Mouse (Mus musculus) embryonic facial prominence, embryonic 12.5 days (tissue): ENCODE data around the gene Cercam. TPM values are rescaled to one million over a fixed set of nuclear protein-coding genes. Genes with fewer than 3 reads are reported as not detected.
"Not testable (repeated sequence)": the region's sequence is repeated elsewhere in the genome, so short reads cannot be mapped to it uniquely, and the experiment has no call there.

Experiments used
- ATAC-seq: fragments of 200-750 bp; cut with Nextera tagmentation; 2 replicates; pipeline ENCODE4 v1.8.0; 2017; ENCODE audit not compliant: insufficient number of reproducible peaks, insufficient read depth, low FRiP score, low TSS enrichment
- H3K27ac ChIP-seq: fragments of 300-500 bp; sonication (generic); 2 replicates; pipeline ENCODE4 v1.5.1; 2016; ENCODE audit warnings: mild to moderate bottlenecking
- H3K27me3 ChIP-seq: fragments of 300-500 bp; sonication (generic); 2 replicates; pipeline ENCODE4 v1.6.1; 2016; ENCODE audit warnings: mild to moderate bottlenecking, moderate library complexity
- H3K36me3 ChIP-seq: fragments of 300-500 bp; sonication (generic); 2 replicates; pipeline ENCODE4 v1.6.1; 2016; ENCODE audit warnings: mild to moderate bottlenecking
- H3K4me1 ChIP-seq: fragments of 300-500 bp; sonication (generic); 2 replicates; pipeline ENCODE4 v1.6.1; 2016
- H3K4me2 ChIP-seq: fragments of 300-500 bp; sonication (generic); replicated peaks from 2 replicates; pipeline ENCODE4 v1.6.1; 2016; ENCODE audit warnings: mild to moderate bottlenecking, moderate library complexity
- H3K4me3 ChIP-seq: fragments of 300-500 bp; sonication (generic); 2 replicates; pipeline ENCODE4 v1.5.1; 2016; ENCODE audit warnings: mild to moderate bottlenecking
- H3K9ac ChIP-seq: fragments of 300-500 bp; sonication (generic); 2 replicates; pipeline ENCODE4 v1.6.1; 2016; ENCODE audit warnings: mild to moderate bottlenecking, moderate library complexity
- H3K9me3 ChIP-seq: fragments of 300-500 bp; sonication (generic); 2 replicates; pipeline ENCODE4 v1.6.1; 2016; ENCODE audit warnings: mild to moderate bottlenecking, moderate library complexity
- WGBS: fragments of 180-500 bp; shearing (Covaris S2); methylation state at CpG from one replicate; pipeline ENCODE4 v1.1.7; 2016; 5-methylcytosine and 5-hydroxymethylcytosine counted together
- polyA plus RNA-seq: library from polyadenylated mRNA; unstranded; fragments of >200 nt; fragmentation: Nextera tagmentation; extraction: Ambion mirVana; gene quantifications from 2 replicates; pipeline ENCODE4 v1.2.1, GENCODE M21; 2016

Gene Cercam
- polyA plus RNA-seq, 1 experiment from 2014 or later = 16.4 TPM

- H3K27me3 ChIP-seq = no peaks in the 10 kb centered on the region
- H3K9ac ChIP-seq = no peak overlapping the region; the same call in 1 of the 2 replicates
- no peak overlapping the region for H3K27ac ChIP-seq
- 72% methylated on average over 17 of the region's 17 CpGs for WGBS
- H3K4me1 ChIP-seq = no peaks in the 10 kb centered on the region
- no peaks in the 10 kb centered on the region for H3K9me3 ChIP-seq
- 0 out of 2 replicates have a peak, but pooled peaks cover 5% of the 10 kb centered on the region for H3K36me3 ChIP-seq
- no peak overlapping the region for H3K4me2 ChIP-seq
- no peak overlapping the region for H3K4me3 ChIP-seq
- ATAC-seq = no peak
Measured at GRCm38 (mm10) chr2:29879964-29880830, 11.2 kb downstream of the Cercam start.

- not testable (repeated sequence) for H3K4me3 ChIP-seq, H3K4me2 ChIP-seq, H3K9me3 ChIP-seq, H3K27ac ChIP-seq, H3K27me3 ChIP-seq, ATAC-seq, H3K36me3 ChIP-seq, H3K9ac ChIP-seq
- 83% methylated on average over 9 of the region's 9 CpGs for WGBS
- H3K4me1 ChIP-seq = peaks cover 15% of the 10 kb centered on the region
Measured at GRCm38 (mm10) chr2:29886659-29887292, 17.8 kb downstream of the Cercam start.

- H3K27ac ChIP-seq = peak within 1 kb of the TSS; percentile 86
- H3K4me1 ChIP-seq = peaks cover 15% of the 10 kb centered on the region
- H3K4me2 ChIP-seq = peak within 1 kb of the TSS; percentile 92
- no peaks in the 10 kb centered on the region for H3K9me3 ChIP-seq
- under 1% methylated on average over 70 of the region's 70 CpGs for WGBS
- no peaks in the 10 kb centered on the region for H3K27me3 ChIP-seq
- H3K4me3 ChIP-seq = peak within 1 kb of the TSS; percentile 97
- ATAC-seq = peak; percentile 82
- peak within 1 kb of the TSS; percentile 91 for H3K9ac ChIP-seq
- H3K36me3 ChIP-seq = peaks cover 23% of the 10 kb centered on the region
Measured at GRCm38 (mm10) chr2:29889066-29889944, 20.3 kb downstream of the Cercam start, which contains the start of gene Odf2. TSS of gene Odf2 (plus strand) at chr2:29889221.

- Histone ChIP-seq H3K4me1 (peaks cover 15% of the 10 kb centered on the region), H3K4me2 (peak overlapping the region; percentile 92), H3K9me3 (no peaks in the 10 kb centered on the region), H3K27me3 (no peaks in the 10 kb centered on the region), H3K4me3 (peak overlapping the region; percentile 97), H3K27ac (peak overlapping the region; percentile 86), H3K36me3 (peaks cover 32% of the 10 kb centered on the region), H3K9ac (peak overlapping the region; percentile 91)
- peak; percentile 89 for ATAC-seq
- WGBS = under 1% methylated on average over 59 of the region's 61 CpGs
Measured at GRCm38 (mm10) chr2:29889991-29890833, 21.2 kb downstream of the Cercam start.

GRCm38 (mm10) chr2:29891773-29892172 lies 22.8 kb downstream of the Cercam start:
- ATAC-seq = no peak
- H3K4me2 ChIP-seq = no peak overlapping the region
- H3K4me3 ChIP-seq = no peak overlapping the region
- peaks cover 45% of the 10 kb centered on the region for H3K36me3 ChIP-seq
- H3K9ac ChIP-seq = no peak overlapping the region
- no peaks in the 10 kb centered on the region for H3K27me3 ChIP-seq
- peaks cover 15% of the 10 kb centered on the region for H3K4me1 ChIP-seq
- no peaks in the 10 kb centered on the region for H3K9me3 ChIP-seq
- H3K27ac ChIP-seq = no peak overlapping the region
- 89% methylated on average over 6 of the region's 6 CpGs for whole genome bisulfite sequencing

- 91% methylated on average over 1 of the region's 1 CpGs for WGBS
- no peak for ATAC-seq
- H3K4me2 ChIP-seq = no peak overlapping the region
Measured at GRCm38 (mm10) chr2:29896071-29896470, 27.1 kb downstream of the Cercam start.

GRCm38 (mm10) chr2:29897366-29897765 lies 28.4 kb downstream of the Cercam start:
- Histone ChIP-seq H3K4me3 (no peak overlapping the region), H3K27ac (no peak overlapping the region), H3K4me2 (no peak overlapping the region), H3K27me3 (no peaks in the 10 kb centered on the region), H3K36me3 (peaks cover 95% of the 10 kb centered on the region), H3K9me3 (no peaks in the 10 kb centered on the region), H3K9ac (no peak overlapping the region), H3K4me1 (no peaks in the 10 kb centered on the region)
- ATAC-seq = no peak
- 84% methylated on average over 2 of the region's 2 CpGs for WGBS

More at GRCm38 (mm10) chr2:29896071-29896470, 27.1 kb downstream of the Cercam start:
- Histone ChIP-seq H3K36me3 (peaks cover 87% of the 10 kb centered on the region), H3K9ac (no peak overlapping the region), H3K27ac (no peak overlapping the region), H3K4me3 (no peak overlapping the region), H3K9me3 (no peaks in the 10 kb centered on the region), H3K4me1 (peaks cover 4% of the 10 kb centered on the region), H3K27me3 (no peaks in the 10 kb centered on the region)

- no peaks in the 10 kb centered on the region for H3K9me3 ChIP-seq
- no peak overlapping the region for H3K27ac ChIP-seq
- H3K9ac ChIP-seq = no peak overlapping the region
- H3K4me1 ChIP-seq = no peaks in the 10 kb centered on the region
- H3K27me3 ChIP-seq = no peaks in the 10 kb centered on the region
- ATAC-seq = no peak
- peaks cover 95% of the 10 kb centered on the region for H3K36me3 ChIP-seq
- no peak overlapping the region for H3K4me2 ChIP-seq
- WGBS = 86% methylated on average over 1 of the region's 1 CpGs
- no peak overlapping the region for H3K4me3 ChIP-seq
Measured at GRCm38 (mm10) chr2:29898081-29898480, 29.1 kb downstream of the Cercam start.

- Histone ChIP-seq H3K27ac (no peak overlapping the region), H3K9me3 (no peaks in the 10 kb centered on the region), H3K36me3 (peaks cover 97% of the 10 kb centered on the region), H3K4me2 (no peak overlapping the region), H3K4me3 (no peak overlapping the region), H3K9ac (no peak overlapping the region), H3K4me1 (no peaks in the 10 kb centered on the region), H3K27me3 (no peaks in the 10 kb centered on the region)
- no peak for ATAC-seq
- 91% methylated on average over 10 of the region's 10 CpGs for WGBS
Measured at GRCm38 (mm10) chr2:29902194-29902593, 33.2 kb downstream of the Cercam start.

- not testable (repeated sequence) for H3K27ac ChIP-seq, H3K4me2 ChIP-seq, H3K4me3 ChIP-seq, H3K9ac ChIP-seq, H3K4me1 ChIP-seq, H3K9me3 ChIP-seq, ATAC-seq, H3K27me3 ChIP-seq
- peaks cover 85% of the 10 kb centered on the region for H3K36me3 ChIP-seq
- 94% methylated on average over 2 of the region's 2 CpGs for WGBS
Measured at GRCm38 (mm10) chr2:29908171-29908570, 39.2 kb downstream of the Cercam start.

- Histone ChIP-seq H3K27ac (no peak overlapping the region), H3K4me3 (no peak overlapping the region), H3K36me3 (peaks cover 84% of the 10 kb centered on the region), H3K9ac (no peak overlapping the region), H3K27me3 (no peaks in the 10 kb centered on the region), H3K4me2 (no peak overlapping the region), H3K4me1 (no peaks in the 10 kb centered on the region), H3K9me3 (no peaks in the 10 kb centered on the region)
- ATAC-seq = no peak
- WGBS = 89% methylated on average over 2 of the region's 2 CpGs
Measured at GRCm38 (mm10) chr2:29910042-29910441, 41.1 kb downstream of the Cercam start.
